Mouse (Mus musculus): ENCODE data around the gene Wipf3.

DNA sequence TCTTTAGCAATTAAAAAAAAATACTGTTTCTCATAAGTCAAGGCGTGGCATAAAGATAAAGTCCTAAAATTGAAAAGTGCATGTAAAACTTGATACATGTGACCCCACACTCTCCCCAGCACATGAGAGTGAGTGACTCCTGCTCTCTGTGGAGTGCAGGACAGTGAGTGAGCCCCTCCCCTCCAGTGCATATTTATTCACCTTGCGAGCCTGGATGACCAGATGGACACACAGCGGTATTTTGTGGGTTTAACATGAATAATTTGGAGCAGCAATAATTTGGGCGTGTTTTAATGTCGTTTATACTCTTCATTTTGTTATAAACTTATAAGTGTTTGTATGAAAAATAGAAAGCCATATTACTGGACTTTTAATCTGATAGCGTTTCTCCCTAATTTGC is 11.3 kb downstream of the Wipf3 start:
- TF ChIP-seq POLR2A (IDR thresholded peaks at IDR 0.05; ENCODE audit: borderline replicate concordance, low read depth, low read length) (no peak), CTCF (IDR thresholded peaks at IDR 0.05; ENCODE audit: low read depth, low read length) (no peak)
